ENCODE assay signal across 16 mouse cellular contexts in the genomic region with DNA sequence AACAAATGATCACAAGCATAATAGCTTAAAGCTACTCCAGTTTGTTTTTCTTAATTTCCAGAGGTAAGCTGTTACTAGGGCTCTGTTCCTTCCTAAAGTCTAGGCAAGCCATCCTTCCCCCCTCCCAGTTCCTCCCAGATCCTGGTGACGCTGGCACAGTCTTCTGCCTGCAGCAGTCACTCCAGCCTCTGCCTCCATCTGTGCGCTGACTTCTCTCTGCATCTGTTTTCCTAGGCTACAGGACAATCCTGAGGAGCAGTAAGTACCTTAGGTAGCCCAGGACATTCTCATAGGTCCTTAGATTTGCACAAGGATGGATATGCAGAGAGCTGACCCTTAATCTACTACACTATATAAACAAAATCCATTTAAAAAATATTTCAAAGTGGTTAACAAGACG.
DNase-seq lines count a peak whose midpoint lies in the region; ATAC-seq and TF ChIP-seq lines count a peak whose summit lies in the region.
"Had no signal": no experiment of that assay in that cellular context is flagged by ENCODE, and none has a peak within 500 bp of the region (broad histone marks: within the 10 kb centered on the region; RNA-seq: fewer than 3 reads in every experiment).

No protein-coding gene starts in this region.

- intact Hi-C loops in left cerebral cortex, adult 2 months (cut with DNase I), result no loop called here

- no peaks in the 10 kb centered on the region for H3K9me3 ChIP-seq in kidney, postnatal 0 days (replicated peaks; ENCODE audit: low read length)
- H3K9me3 ChIP-seq: heart, embryonic 15.5 days; midbrain, embryonic 12.5 days; neural tube, embryonic 13.5 days had no signal

- H3K9ac ChIP-seq in kidney, postnatal 0 days (ENCODE audit: low read depth, low read length), result no peak overlapping the region
- H3K9ac ChIP-seq: heart, embryonic 15.5 days; midbrain, embryonic 12.5 days; neural tube, embryonic 13.5 days had no signal

- H3K4me1 ChIP-seq in kidney, postnatal 0 days (replicated peaks; ENCODE audit: insufficient read depth, low read length), result no peaks in the 10 kb centered on the region

- no peaks in the 10 kb centered on the region for H3K27me3 ChIP-seq in kidney, postnatal 0 days (ENCODE audit: insufficient read depth, low read length)
- H3K27me3 ChIP-seq: heart, embryonic 15.5 days; midbrain, embryonic 12.5 days; neural tube, embryonic 13.5 days had no signal

- H3K4me2 ChIP-seq in kidney, postnatal 0 days (ENCODE audit: low read length), result no peak overlapping the region
- H3K4me2 ChIP-seq: heart, embryonic 15.5 days; midbrain, embryonic 12.5 days; neural tube, embryonic 13.5 days had no signal

- H3K27ac ChIP-seq in kidney, postnatal 0 days, result no peak overlapping the region
- H3K27ac ChIP-seq in left cerebral cortex, adult 2 months, result peak overlapping the region; percentile 58; the same call in 1 of the 2 replicates
- H3K27ac ChIP-seq: heart, embryonic 15.5 days; midbrain, embryonic 12.5 days; neural tube, embryonic 13.5 days had no signal

- no peak for ATAC-seq in kidney, postnatal 0 days (replicated peaks; ENCODE audit: low FRiP score, low read depth)
- ATAC-seq: intestine, embryonic 16.5 days had no signal

- H3K36me3 ChIP-seq in kidney, postnatal 0 days (ENCODE audit: insufficient read depth, low read length), result no peaks in the 10 kb centered on the region
- H3K36me3 ChIP-seq: midbrain, embryonic 12.5 days; neural tube, embryonic 13.5 days had no signal

- no peak overlapping the region for H3K4me3 ChIP-seq in kidney, postnatal 0 days (replicated peaks; ENCODE audit: low read depth, low read length)
- no peak overlapping the region for H3K4me3 ChIP-seq in left cerebral cortex, adult 2 months
- H3K4me3 ChIP-seq: heart, embryonic 15.5 days; midbrain, embryonic 12.5 days; neural tube, embryonic 13.5 days had no signal

- peak; percentile 16 to 49 for DNase-seq in cerebellum, postnatal 10 days
- no peak for DNase-seq in cerebellum, postnatal 14 days
- peak; percentile 14 for DNase-seq in kidney, postnatal 0 days (ENCODE audit: low spot score)
- DNase-seq in kidney, adult 8-10 months, result no peak
- DNase-seq in MN1 (ENCODE audit: low spot score), result peak; percentile 42
- peak in 1 of 2 experiments; percentile 51 for DNase-seq in left cerebral cortex, adult 2 months (ENCODE audit: extremely low spot score in 1 of 2, low spot score in 2 of 2)
- no peak for DNase-seq in Muller cell, postnatal 12 days (ENCODE audit: inconsistent ontology term)
- DNase-seq in yolk sac, embryonic 10.5 days (ENCODE audit: low spot score), result no peak
- DNase-seq: adrenal gland, postnatal 25 days; cerebellum, adult 18-20 months; gastrocnemius, postnatal 25 days; lung, adult 2 months had no signal

- TF ChIP-seq CTCF in kidney, postnatal 0 days (IDR thresholded peaks at IDR 0.05; ENCODE audit: low read depth), result no peak
- no peak for TF ChIP-seq CTCF in left cerebral cortex, adult 2 months (IDR thresholded peaks at IDR 0.05)

- WGBS in kidney, postnatal 0 days, result 53% methylated on average over 3 of the region's 3 CpGs

Comparison
In these comparisons a context has a peak if more than half of its experiments do, and no peak if none do; other contexts are left out.
1. DNase-seq: peak in cerebellum, postnatal 10 days (2 of 2), kidney, postnatal 0 days (single experiment) and MN1 (single experiment); none in cerebellum, postnatal 14 days (0 of 2), kidney, adult 8-10 months (0 of 2), Muller cell, postnatal 12 days (single experiment) and yolk sac, embryonic 10.5 days (single experiment).